Mouse (Mus musculus): ENCODE data around the gene Fbxw2. TPM values are rescaled to one million over a fixed set of nuclear protein-coding genes. Genes with fewer than 3 reads are reported as not detected.

Gene Fbxw2
- polyA plus RNA-seq, 2 experiments: 30.8 to 38.6 TPM

GRCm38 (mm10) chr2:34869680-34870079 lies 43.6 kb upstream of the Fbxw2 start:
- Histone ChIP-seq H3K36me3 (replicated peaks; ENCODE audit: control insufficient read depth, insufficient read depth, low read depth) (peaks cover 19% of the 10 kb centered on the region), H3K9me3 (ENCODE audit: control insufficient read depth, low read length) (no peaks in the 10 kb centered on the region), H3K4me3 (ENCODE audit: insufficient read depth in 1 of 2, low read depth in 2 of 2, low read length in 2 of 2) (peak overlapping the region; percentile 75 to 89), H3K27me3 (ENCODE audit: control insufficient read depth, insufficient read depth, low read length) (peaks cover 8% of the 10 kb centered on the region), H3K4me2 (ENCODE audit: low read depth) (peak overlapping the region; percentile 95), H3K9ac (replicated peaks) (peak overlapping the region; percentile 74), H3K27ac (peak overlapping the region; percentile 88), H3K4me1 (replicated peaks; ENCODE audit: control insufficient read depth in 2 of 2, insufficient read depth in 2 of 2, low read length in 1 of 2) (peaks cover 15 to 20% of the 10 kb centered on the region in 2 experiments)
- TF ChIP-seq EP300 (IDR thresholded peaks at IDR 0.05; ENCODE audit: low read depth) (no peak; the same call in 1 of the 2 replicates), CTCF (IDR thresholded peaks at IDR 0.05; ENCODE audit: low read depth) (no peak)
- ATAC-seq (ENCODE audit: insufficient read depth): peak; percentile 71
- 2% methylated on average over 5 of the region's 5 CpGs for WGBS (ENCODE audit: insufficient replicate concordance)
- peak; percentile 76 to 79 (median 77) for DNase-seq (ENCODE audit: low read depth in 3 of 3, low spot score in 3 of 3)

GRCm38 (mm10) chr2:34857728-34858127 lies 31.6 kb upstream of the Fbxw2 start:
- H3K4me1 ChIP-seq (replicated peaks; ENCODE audit: control insufficient read depth in 2 of 2, insufficient read depth in 2 of 2, low read length in 1 of 2): peaks cover 3 to 7% of the 10 kb centered on the region in 2 experiments; a peak in 3 of 4 replicates
- peak overlapping the region; percentile 27 for H3K9ac ChIP-seq (replicated peaks)
- WGBS (ENCODE audit: insufficient replicate concordance): 40% methylated on average over 8 of the region's 8 CpGs
- no peak overlapping the region for H3K4me3 ChIP-seq (ENCODE audit: insufficient read depth in 1 of 2, low read depth in 2 of 2, low read length in 2 of 2)
- no peak overlapping the region for H3K4me2 ChIP-seq (ENCODE audit: low read depth)
- H3K27me3 ChIP-seq (ENCODE audit: control insufficient read depth, insufficient read depth, low read length): no peaks in the 10 kb centered on the region
- TF ChIP-seq CTCF (IDR thresholded peaks at IDR 0.05; ENCODE audit: low read depth): no peak
- peak; percentile 60 for TF ChIP-seq EP300 (IDR thresholded peaks at IDR 0.05; ENCODE audit: low read depth)
- ATAC-seq (ENCODE audit: insufficient read depth): peak; percentile 31; the same call in 1 of the 2 replicates
- no peak overlapping the region for H3K27ac ChIP-seq
- H3K36me3 ChIP-seq (replicated peaks; ENCODE audit: control insufficient read depth, insufficient read depth, low read depth): peaks cover 84% of the 10 kb centered on the region
- H3K9me3 ChIP-seq (ENCODE audit: control insufficient read depth, low read length): no peaks in the 10 kb centered on the region
- DNase-seq (ENCODE audit: low read depth in 3 of 3, low spot score in 3 of 3): peak in 1 of 3 experiments; percentile 22

DNA sequence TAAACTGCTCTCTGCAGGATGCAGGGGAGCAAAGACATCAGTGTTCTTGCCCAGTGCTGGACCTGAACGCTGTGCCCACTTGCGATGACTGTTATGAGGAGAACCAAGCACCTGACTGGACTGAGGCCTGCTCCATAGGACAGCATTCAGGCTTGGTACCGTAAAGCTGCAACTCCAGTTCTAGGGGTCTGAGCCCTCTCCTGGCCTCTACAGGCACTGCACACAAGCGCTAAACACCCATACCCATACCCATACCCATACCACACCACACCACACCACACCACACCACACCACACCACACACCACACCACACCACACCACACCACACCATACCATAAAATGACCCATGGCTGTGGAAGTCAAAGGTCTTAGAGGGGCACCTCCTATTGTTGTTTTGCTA lies 29.2 kb upstream of the Fbxw2 start:
- H3K9ac ChIP-seq (replicated peaks): no peak overlapping the region
- DNase-seq (ENCODE audit: low read depth in 3 of 3, low spot score in 3 of 3): no peak
- no peak overlapping the region for H3K4me3 ChIP-seq (ENCODE audit: insufficient read depth in 1 of 2, low read depth in 2 of 2, low read length in 2 of 2)
- WGBS (ENCODE audit: insufficient replicate concordance): 90% methylated on average over 4 of the region's 4 CpGs
- H3K4me2 ChIP-seq (ENCODE audit: low read depth): no peak overlapping the region
- H3K27ac ChIP-seq: no peak overlapping the region
- no peak for ATAC-seq (ENCODE audit: insufficient read depth)
- H3K27me3 ChIP-seq (ENCODE audit: control insufficient read depth, insufficient read depth, low read length): no peaks in the 10 kb centered on the region
- H3K36me3 ChIP-seq (replicated peaks; ENCODE audit: control insufficient read depth, insufficient read depth, low read depth): peaks cover 84% of the 10 kb centered on the region
- H3K9me3 ChIP-seq (ENCODE audit: control insufficient read depth, low read length): no peaks in the 10 kb centered on the region
- no peak for TF ChIP-seq EP300 (IDR thresholded peaks at IDR 0.05; ENCODE audit: low read depth)
- peak; percentile 56; the same call in 1 of the 2 replicates for TF ChIP-seq CTCF (IDR thresholded peaks at IDR 0.05; ENCODE audit: low read depth)
- peaks cover 3 to 7% of the 10 kb centered on the region in 2 experiments; a peak in 3 of 4 replicates for H3K4me1 ChIP-seq (replicated peaks; ENCODE audit: control insufficient read depth in 2 of 2, insufficient read depth in 2 of 2, low read length in 1 of 2)

DNA sequence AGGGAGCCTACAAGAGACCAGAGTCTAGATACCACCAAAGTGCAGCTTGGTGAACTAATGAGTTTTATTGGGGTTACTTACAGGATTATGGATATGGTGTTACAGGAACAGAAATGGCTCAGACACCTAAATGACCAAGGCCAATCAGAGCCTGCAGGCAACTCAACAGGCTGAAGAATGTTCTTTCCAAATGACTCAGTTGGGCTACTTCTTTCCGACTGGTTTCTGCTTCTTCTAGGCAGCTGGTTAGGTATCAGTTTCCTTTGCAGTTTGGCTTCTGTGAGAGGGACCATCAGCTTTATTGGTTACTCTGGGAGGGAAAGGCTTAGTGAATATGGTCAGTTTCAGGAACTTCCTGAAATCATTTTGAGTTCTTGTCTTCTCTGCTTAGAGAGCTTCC lies 21.6 kb upstream of the Fbxw2 start:
- no peak for DNase-seq (ENCODE audit: low read depth in 3 of 3, low spot score in 3 of 3)
- ATAC-seq (ENCODE audit: insufficient read depth): no peak
- Histone ChIP-seq H3K9me3 (ENCODE audit: control insufficient read depth, low read length) (no peaks in the 10 kb centered on the region), H3K4me3 (ENCODE audit: insufficient read depth in 1 of 2, low read depth in 2 of 2, low read length in 2 of 2) (no peak overlapping the region), H3K4me1 (replicated peaks; ENCODE audit: control insufficient read depth in 2 of 2, insufficient read depth in 2 of 2, low read length in 1 of 2) (no peaks in the 10 kb centered on the region), H3K27ac (no peak overlapping the region), H3K4me2 (ENCODE audit: low read depth) (no peak overlapping the region), H3K36me3 (replicated peaks; ENCODE audit: control insufficient read depth, insufficient read depth, low read depth) (peaks cover 15% of the 10 kb centered on the region), H3K27me3 (ENCODE audit: control insufficient read depth, insufficient read depth, low read length) (no peaks in the 10 kb centered on the region), H3K9ac (replicated peaks) (no peak overlapping the region)
- TF ChIP-seq CTCF (IDR thresholded peaks at IDR 0.05; ENCODE audit: low read depth) (no peak), EP300 (IDR thresholded peaks at IDR 0.05; ENCODE audit: low read depth) (no peak)
- WGBS (ENCODE audit: insufficient replicate concordance): 85% methylated on average over 1 of the region's 1 CpGs

DNA sequence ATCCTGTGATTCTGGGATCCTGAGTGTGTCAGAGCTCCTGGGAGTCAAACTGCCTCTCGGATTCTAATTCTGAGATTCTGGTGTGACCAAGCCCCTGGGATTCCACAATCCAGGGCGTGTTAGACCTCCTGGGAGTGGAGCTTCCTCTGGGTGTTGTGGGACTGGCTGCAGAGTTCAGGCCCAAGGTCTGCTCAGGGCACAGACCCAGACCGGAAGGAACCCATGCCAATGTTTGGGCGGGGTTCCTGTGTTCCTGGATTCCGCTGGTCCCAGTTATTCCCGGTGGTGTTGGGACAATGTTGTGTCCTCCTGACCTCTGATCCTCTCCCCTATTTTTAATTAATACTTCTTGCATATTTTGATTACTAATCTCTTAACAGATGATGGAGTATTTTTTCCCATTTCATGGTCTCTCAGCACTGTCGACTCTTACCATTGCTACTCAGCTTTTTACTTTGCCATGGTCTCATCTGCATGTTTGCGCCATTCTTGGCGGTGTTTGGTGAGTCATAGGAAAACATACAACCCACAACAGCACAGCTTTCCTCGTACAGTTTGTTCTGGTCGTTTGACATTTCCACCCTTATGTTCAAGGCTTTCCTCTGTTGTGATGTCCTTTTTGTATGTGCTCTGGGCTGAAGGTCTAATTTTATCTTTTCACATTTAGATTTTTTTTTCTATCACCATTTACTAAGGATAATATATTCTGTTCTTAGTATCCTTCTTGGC lies 17.3 kb upstream of the Fbxw2 start:
- H3K4me2 ChIP-seq (ENCODE audit: low read depth): no peak overlapping the region
- no peaks in the 10 kb centered on the region for H3K36me3 ChIP-seq (replicated peaks; ENCODE audit: control insufficient read depth, insufficient read depth, low read depth)
- H3K27ac ChIP-seq: no peak overlapping the region
- ATAC-seq (ENCODE audit: insufficient read depth) (no peak), DNase-seq (ENCODE audit: low read depth in 3 of 3, low spot score in 3 of 3) (no peak)
- H3K9me3 ChIP-seq (ENCODE audit: control insufficient read depth, low read length): no peaks in the 10 kb centered on the region
- TF ChIP-seq EP300 (IDR thresholded peaks at IDR 0.05; ENCODE audit: low read depth) (no peak), CTCF (IDR thresholded peaks at IDR 0.05; ENCODE audit: low read depth) (no peak)
- WGBS (ENCODE audit: insufficient replicate concordance): 70% methylated on average over 11 of the region's 11 CpGs
- H3K27me3 ChIP-seq (ENCODE audit: control insufficient read depth, insufficient read depth, low read length): no peaks in the 10 kb centered on the region
- H3K4me3 ChIP-seq (ENCODE audit: insufficient read depth in 1 of 2, low read depth in 2 of 2, low read length in 2 of 2): no peak overlapping the region
- no peaks in the 10 kb centered on the region for H3K4me1 ChIP-seq (replicated peaks; ENCODE audit: control insufficient read depth in 2 of 2, insufficient read depth in 2 of 2, low read length in 1 of 2)
- H3K9ac ChIP-seq (replicated peaks): no peak overlapping the region

Measured in liver, embryonic 14.5 days (tissue).